Mouse (Mus musculus) forebrain, embryonic 10.5 days (tissue): Measurements from ENCODE around the gene Hadh. TPM values are rescaled to one million over a fixed set of nuclear protein-coding genes. Genes with fewer than 3 reads are reported as not detected.

Source experiments
- DNase-seq: peaks from one replicate; pipeline ENCODE4 v3.0.0-alpha.2; 2017; ENCODE audit warnings: low spot score; ENCODE audit errors: extremely low spot score
- H3K27ac ChIP-seq: fragments of 300-500 bp; sonication (generic); 2 replicates; pipeline ENCODE4 v1.5.1; 2016; ENCODE audit warnings: mild to moderate bottlenecking
- H3K27me3 ChIP-seq: fragments of 300-500 bp; sonication (generic); 2 replicates; pipeline ENCODE4 v1.6.1; 2016; ENCODE audit warnings: mild to moderate bottlenecking; ENCODE audit not compliant: poor library complexity, severe bottlenecking
- H3K36me3 ChIP-seq: fragments of 300-500 bp; sonication (generic); replicated peaks from 2 replicates; pipeline ENCODE4 v1.6.1; 2016; ENCODE audit warnings: mild to moderate bottlenecking, moderate library complexity
- H3K4me1 ChIP-seq: fragments of 300-500 bp; sonication (generic); 2 replicates; pipeline ENCODE4 v1.6.1; 2016
- H3K4me3 ChIP-seq: fragments of 300-500 bp; sonication (generic); 2 replicates; pipeline ENCODE4 v1.5.1; 2016; ENCODE audit warnings: mild to moderate bottlenecking, moderate library complexity
- H3K9me3 ChIP-seq: fragments of 300-500 bp; sonication (generic); 2 replicates; pipeline ENCODE4 v1.6.1; 2016; ENCODE audit warnings: mild to moderate bottlenecking, moderate library complexity
- WGBS: fragments of 180-500 bp; shearing (Covaris S2); methylation state at CpG from one replicate; pipeline ENCODE4 v1.1.7; 2016; 5-methylcytosine and 5-hydroxymethylcytosine counted together
- polyA plus RNA-seq: library from polyadenylated mRNA; unstranded; fragments of >200 nt; fragmentation: Nextera tagmentation; extraction: Ambion mirVana; gene quantifications from 2 replicates; pipeline ENCODE4 v1.2.1, GENCODE M21; 2016

The Hadh gene
- polyA plus RNA-seq, 1 experiment from 2014 or later = 87.0 TPM

GRCm38 (mm10) chr3:131263766-131264486 lies 8.0 kb downstream of the Hadh start:
- Histone ChIP-seq H3K36me3 (peaks cover 55% of the 10 kb centered on the region), H3K27ac (no peak overlapping the region), H3K9me3 (peaks cover 8% of the 10 kb centered on the region; the same call in 1 of the 2 replicates), H3K4me1 (peaks cover 9% of the 10 kb centered on the region), H3K27me3 (no peaks in the 10 kb centered on the region; the same call in 1 of the 2 replicates), H3K4me3 (no peak overlapping the region)
- no peak for DNase-seq
- 76% methylated on average over 15 of the region's 15 CpGs for WGBS

GRCm38 (mm10) chr3:131260418-131260817 lies 11.5 kb downstream of the Hadh start:
- Histone ChIP-seq H3K4me1 (peaks cover 9% of the 10 kb centered on the region), H3K27me3 (no peaks in the 10 kb centered on the region), H3K9me3 (peaks cover 8% of the 10 kb centered on the region; the same call in 1 of the 2 replicates), H3K4me3 (no peak overlapping the region), H3K36me3 (peaks cover 51% of the 10 kb centered on the region), H3K27ac (no peak overlapping the region)
- WGBS = 96% methylated on average over 6 of the region's 6 CpGs
- no peak for DNase-seq

DNA sequence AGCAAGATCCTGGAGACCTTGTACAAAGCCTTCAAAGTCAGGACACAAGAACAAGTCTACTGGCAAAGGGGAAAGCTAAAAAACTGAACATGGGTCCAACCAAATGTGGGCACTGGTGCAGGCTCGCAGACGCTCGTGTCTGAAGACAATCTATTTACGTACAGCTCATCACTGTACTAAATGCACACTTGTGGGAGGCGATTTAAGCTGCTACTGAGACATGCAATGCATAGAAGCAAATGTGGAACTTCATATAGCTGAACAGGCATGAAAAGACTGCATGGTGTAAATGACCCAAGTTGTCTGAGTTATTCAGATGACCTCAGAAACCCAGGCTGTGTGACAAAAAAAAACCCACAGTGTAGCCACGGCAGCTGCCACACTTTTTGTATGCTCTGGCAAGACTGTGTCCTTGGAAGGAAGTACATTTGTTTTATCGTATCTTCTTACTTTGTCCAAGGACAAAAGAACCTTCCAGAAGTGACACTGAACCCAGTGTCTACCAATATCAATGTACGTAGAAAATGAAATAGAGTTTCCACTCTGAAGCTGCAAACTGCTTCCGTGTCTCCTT lies 12.4 kb downstream of the Hadh start:
- no peak overlapping the region for H3K4me3 ChIP-seq
- no peak for DNase-seq
- H3K27me3 ChIP-seq = no peaks in the 10 kb centered on the region
- H3K36me3 ChIP-seq = peaks cover 56% of the 10 kb centered on the region
- H3K27ac ChIP-seq = no peak overlapping the region
- H3K9me3 ChIP-seq = peaks cover 8% of the 10 kb centered on the region; the same call in 1 of the 2 replicates
- peaks cover 9% of the 10 kb centered on the region for H3K4me1 ChIP-seq
- WGBS = 95% methylated on average over 9 of the region's 9 CpGs

GRCm38 (mm10) chr3:131258921-131259320 lies 13.0 kb downstream of the Hadh start:
- peaks cover 8% of the 10 kb centered on the region; the same call in 1 of the 2 replicates for H3K9me3 ChIP-seq
- no peak overlapping the region for H3K27ac ChIP-seq
- 85% methylated on average over 3 of the region's 3 CpGs for WGBS
- H3K27me3 ChIP-seq = no peaks in the 10 kb centered on the region
- DNase-seq = no peak
- peaks cover 57% of the 10 kb centered on the region for H3K36me3 ChIP-seq
- H3K4me1 ChIP-seq = peaks cover 4% of the 10 kb centered on the region
- H3K4me3 ChIP-seq = no peak overlapping the region

- 92% methylated on average over 3 of the region's 3 CpGs for WGBS
- no peak for DNase-seq
- H3K27ac ChIP-seq = no peak overlapping the region
- H3K9me3 ChIP-seq = peaks cover 1% of the 10 kb centered on the region; the same call in 1 of the 2 replicates
- peaks cover 32% of the 10 kb centered on the region for H3K36me3 ChIP-seq
- H3K27me3 ChIP-seq = no peaks in the 10 kb centered on the region
- no peaks in the 10 kb centered on the region for H3K4me1 ChIP-seq
- no peak overlapping the region for H3K4me3 ChIP-seq
Measured at GRCm38 (mm10) chr3:131255399-131255981, 16.4 kb downstream of the Hadh start.

DNA sequence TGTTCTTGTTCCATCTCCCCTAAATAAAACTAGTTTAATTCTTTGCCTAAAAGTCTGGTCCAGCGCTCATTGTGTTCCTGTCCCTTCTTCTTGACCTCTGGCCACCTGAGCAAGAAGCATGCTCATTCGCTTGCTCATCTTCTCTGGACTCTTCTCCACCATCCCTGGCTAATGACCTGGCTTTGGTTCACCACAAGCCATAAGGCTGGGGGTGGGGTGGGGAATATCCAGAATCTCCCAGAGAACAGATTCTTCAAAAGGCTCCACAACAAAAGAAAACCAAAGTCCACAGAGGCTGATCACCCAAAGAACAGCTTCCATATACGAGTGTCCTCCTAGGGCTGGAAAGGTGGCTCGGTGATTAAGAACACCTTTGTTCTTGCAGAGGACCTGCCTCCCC lies 16.9 kb downstream of the Hadh start:
- H3K4me3 ChIP-seq = no peak overlapping the region
- H3K27ac ChIP-seq = no peak overlapping the region
- H3K27me3 ChIP-seq = no peaks in the 10 kb centered on the region
- no peak for DNase-seq
- peaks cover 28% of the 10 kb centered on the region for H3K36me3 ChIP-seq
- 96% methylated on average over 4 of the region's 4 CpGs for WGBS
- H3K4me1 ChIP-seq = no peaks in the 10 kb centered on the region
- H3K9me3 ChIP-seq = no peaks in the 10 kb centered on the region

- H3K4me3 ChIP-seq = no peak overlapping the region
- no peak for DNase-seq
- WGBS = 94% methylated on average over 7 of the region's 7 CpGs
Measured at GRCm38 (mm10) chr3:131251601-131252000, 20.3 kb downstream of the Hadh start.

GRCm38 (mm10) chr3:131250978-131251377 lies 20.9 kb downstream of the Hadh start:
- WGBS = 93% methylated on average over 13 of the region's 13 CpGs
- H3K4me1 ChIP-seq = no peaks in the 10 kb centered on the region
- H3K9me3 ChIP-seq = no peaks in the 10 kb centered on the region
- no peak overlapping the region for H3K4me3 ChIP-seq
- H3K36me3 ChIP-seq = peaks cover 50% of the 10 kb centered on the region
- no peak overlapping the region for H3K27ac ChIP-seq
- no peak for DNase-seq
- no peaks in the 10 kb centered on the region for H3K27me3 ChIP-seq

More at GRCm38 (mm10) chr3:131251601-131252000, 20.3 kb downstream of the Hadh start:
- Histone ChIP-seq H3K9me3 (no peaks in the 10 kb centered on the region), H3K27me3 (no peaks in the 10 kb centered on the region), H3K36me3 (peaks cover 53% of the 10 kb centered on the region), H3K27ac (no peak overlapping the region), H3K4me1 (no peaks in the 10 kb centered on the region)

GRCm38 (mm10) chr3:131250283-131250682 lies 21.6 kb downstream of the Hadh start:
- H3K27ac ChIP-seq = no peak overlapping the region
- H3K36me3 ChIP-seq = peaks cover 45% of the 10 kb centered on the region
- DNase-seq = no peak
- no peak overlapping the region for H3K4me3 ChIP-seq
- no peaks in the 10 kb centered on the region for H3K4me1 ChIP-seq
- no peaks in the 10 kb centered on the region for H3K27me3 ChIP-seq
- WGBS = 95% methylated on average over 2 of the region's 2 CpGs
- no peaks in the 10 kb centered on the region for H3K9me3 ChIP-seq

DNA sequence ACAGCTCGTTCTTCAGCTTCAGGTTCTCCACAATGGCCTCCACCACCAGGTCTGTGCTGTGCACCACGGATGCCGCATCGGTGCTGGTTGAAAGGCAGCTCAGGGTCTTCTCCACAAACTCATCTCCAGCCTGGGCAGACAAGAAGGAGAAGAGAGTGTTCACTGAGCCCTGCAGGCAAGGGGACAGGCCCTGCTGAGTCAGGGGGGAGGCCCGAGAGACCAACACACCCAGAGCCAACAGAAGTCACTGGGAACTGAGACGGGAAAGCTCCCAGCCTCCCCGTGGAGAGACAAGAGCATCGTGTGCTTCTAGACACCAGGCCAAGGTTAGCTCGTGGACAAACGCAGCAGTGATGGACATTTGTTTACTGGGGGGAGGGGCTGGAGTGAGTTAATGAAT lies 23.5 kb downstream of the Hadh start:
- 91% methylated on average over 10 of the region's 10 CpGs for WGBS
- Histone ChIP-seq H3K9me3 (no peaks in the 10 kb centered on the region), H3K4me3 (no peak overlapping the region), H3K27me3 (no peaks in the 10 kb centered on the region), H3K27ac (no peak overlapping the region), H3K4me1 (peaks cover 6% of the 10 kb centered on the region), H3K36me3 (peaks cover 46% of the 10 kb centered on the region)
- DNase-seq = no peak

- Histone ChIP-seq H3K27me3 (no peaks in the 10 kb centered on the region), H3K36me3 (peaks cover 50% of the 10 kb centered on the region), H3K4me3 (no peak overlapping the region), H3K4me1 (peaks cover 6% of the 10 kb centered on the region), H3K9me3 (no peaks in the 10 kb centered on the region), H3K27ac (no peak overlapping the region)
- DNase-seq = no peak
- WGBS = 86% methylated on average over 5 of the region's 5 CpGs
Measured at GRCm38 (mm10) chr3:131247851-131248250, 24.1 kb downstream of the Hadh start.

- Histone ChIP-seq H3K4me1 (peaks cover 6% of the 10 kb centered on the region), H3K4me3 (no peak overlapping the region), H3K27ac (no peak overlapping the region), H3K27me3 (no peaks in the 10 kb centered on the region), H3K9me3 (no peaks in the 10 kb centered on the region), H3K36me3 (peaks cover 51% of the 10 kb centered on the region)
- 76% methylated on average over 6 of the region's 6 CpGs for WGBS
- no peak for DNase-seq
Measured at GRCm38 (mm10) chr3:131247447-131247846, 24.5 kb downstream of the Hadh start.

DNA sequence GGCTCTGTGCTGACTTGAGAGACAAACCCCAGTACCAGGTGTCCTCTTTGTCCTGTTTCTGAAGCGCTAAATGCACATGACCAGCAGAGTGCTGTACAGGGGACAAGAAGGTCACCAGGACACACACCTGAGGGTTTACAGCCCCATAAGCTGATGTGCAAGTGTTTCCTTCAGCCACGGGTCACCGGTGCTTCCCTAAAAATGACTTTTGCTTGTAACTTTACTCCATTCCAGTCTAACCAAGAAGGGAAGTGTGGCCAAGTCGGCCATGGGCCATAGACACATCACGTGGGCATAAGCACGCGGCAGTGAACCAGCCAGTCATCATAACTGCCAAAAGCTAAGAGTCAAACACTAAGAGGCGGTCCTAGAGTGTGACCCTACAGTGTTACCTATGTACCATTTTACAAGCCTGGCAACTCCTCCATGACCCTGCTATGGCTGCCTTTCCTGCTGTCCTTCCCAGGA lies 25.3 kb downstream of the Hadh start:
- H3K27me3 ChIP-seq = no peaks in the 10 kb centered on the region
- H3K4me3 ChIP-seq = no peak overlapping the region
- no peak overlapping the region for H3K27ac ChIP-seq
- peaks cover 6% of the 10 kb centered on the region for H3K4me1 ChIP-seq
- H3K36me3 ChIP-seq = peaks cover 58% of the 10 kb centered on the region
- H3K9me3 ChIP-seq = no peaks in the 10 kb centered on the region
- no peak for DNase-seq
- 95% methylated on average over 8 of the region's 8 CpGs for WGBS
